Mouse (Mus musculus) heart, embryonic 13.5 days (tissue): ENCODE measurements around the gene Sept1. TPM values are rescaled to one million over a fixed set of nuclear protein-coding genes. Genes with fewer than 3 reads are reported as not detected.
"Not testable (repeated sequence)": the region's sequence is repeated elsewhere in the genome, so short reads cannot be mapped to it uniquely, and the experiment has no call there.

Experiments
- ATAC-seq: fragments of 200-750 bp; cut with Nextera tagmentation; 2 replicates; pipeline ENCODE4 v1.8.0; 2017; ENCODE audit warnings: moderate TSS enrichment; ENCODE audit not compliant: insufficient number of reproducible peaks, low FRiP score, low TSS enrichment; ENCODE audit errors: extremely low read depth
- H3K27ac ChIP-seq: fragments of 300-500 bp; sonication (generic); replicated peaks from 2 replicates; pipeline ENCODE4 v1.5.1; 2015; ENCODE audit warnings: moderate library complexity, mild to moderate bottlenecking, inconsistent platforms
- H3K27me3 ChIP-seq: fragments of 300-500 bp; sonication (generic); replicated peaks from 2 replicates; pipeline ENCODE4 v1.6.1; 2015; ENCODE audit warnings: mild to moderate bottlenecking, inconsistent platforms
- H3K36me3 ChIP-seq: fragments of 300-500 bp; sonication (generic); 2 replicates; pipeline ENCODE4 v1.6.1; 2015; ENCODE audit warnings: mild to moderate bottlenecking, inconsistent platforms
- H3K4me1 ChIP-seq: fragments of 300-500 bp; sonication (generic); 2 replicates; pipeline ENCODE4 v1.6.1; 2015; ENCODE audit warnings: inconsistent platforms
- H3K4me2 ChIP-seq: fragments of 300-500 bp; sonication (generic); 2 replicates; pipeline ENCODE4 v1.6.1; 2015; ENCODE audit warnings: inconsistent platforms, mild to moderate bottlenecking, moderate library complexity
- H3K4me3 ChIP-seq: fragments of 300-500 bp; sonication (generic); 2 replicates; pipeline ENCODE4 v1.5.1; 2015; ENCODE audit warnings: moderate library complexity, mild to moderate bottlenecking, inconsistent platforms
- H3K9ac ChIP-seq: fragments of 300-500 bp; sonication (generic); 2 replicates; pipeline ENCODE4 v1.6.1; 2015; ENCODE audit warnings: inconsistent platforms, mild to moderate bottlenecking, moderate library complexity
- H3K9me3 ChIP-seq: fragments of 300-500 bp; sonication (generic); 2 replicates; pipeline ENCODE4 v1.6.1; 2016; ENCODE audit warnings: inconsistent platforms
- WGBS: fragments of 180-500 bp; shearing (Covaris S2); methylation state at CpG from one replicate; pipeline ENCODE4 v1.1.7; 2015; ENCODE audit warnings: mixed read lengths; 5-methylcytosine and 5-hydroxymethylcytosine counted together
- polyA plus RNA-seq: library from polyadenylated mRNA; unstranded; fragments of >200 nt; fragmentation: Nextera tagmentation; extraction: Ambion mirVana; gene quantifications from 2 replicates; pipeline ENCODE4 v1.2.1, GENCODE M21; 2015

Sept1 gene
- polyA plus RNA-seq, 1 experiment from 2014 or later, result 23.1 TPM

- Histone ChIP-seq H3K4me2 (no peak overlapping the region), H3K4me1 (peaks cover 14% of the 10 kb centered on the region), H3K9ac (no peak overlapping the region), H3K27ac (no peak overlapping the region), H3K27me3 (no peaks in the 10 kb centered on the region), H3K36me3 (peaks cover 54% of the 10 kb centered on the region), H3K9me3 (no peaks in the 10 kb centered on the region), H3K4me3 (no peak overlapping the region)
- WGBS, result 84% methylated on average over 2 of the region's 2 CpGs
- ATAC-seq, result no peak
These were observed 19.5 kb upstream of the Sept1 start for GRCm38 (mm10) chr7:127252414-127252813.

- not testable (repeated sequence) for H3K9me3 ChIP-seq, H3K4me2 ChIP-seq, ATAC-seq, H3K27ac ChIP-seq, H3K27me3 ChIP-seq, H3K4me3 ChIP-seq, H3K9ac ChIP-seq
- peaks cover 60% of the 10 kb centered on the region for H3K36me3 ChIP-seq
- 90% methylated on average over 8 of the region's 8 CpGs for WGBS
- H3K4me1 ChIP-seq, result peaks cover 26% of the 10 kb centered on the region
These were observed 17.6 kb upstream of the Sept1 start for GRCm38 (mm10) chr7:127250511-127250910.

- peak overlapping the region; percentile 84 for H3K4me2 ChIP-seq
- 14% methylated on average over 28 of the region's 33 CpGs for WGBS
- peak overlapping the region; percentile 94 for H3K9ac ChIP-seq
- H3K27ac ChIP-seq, result peak overlapping the region; percentile 88
- no peaks in the 10 kb centered on the region; the same call in 1 of the 2 replicates for H3K9me3 ChIP-seq
- H3K36me3 ChIP-seq, result peaks cover 40% of the 10 kb centered on the region
- no peak for ATAC-seq
- no peaks in the 10 kb centered on the region for H3K27me3 ChIP-seq
- peak overlapping the region; percentile 89 for H3K4me3 ChIP-seq
- H3K4me1 ChIP-seq, result peaks cover 27% of the 10 kb centered on the region
These were observed 12.0 kb upstream of the Sept1 start for GRCm38 (mm10) chr7:127244658-127245510.

GRCm38 (mm10) chr7:127243870-127244657, 11.1 kb upstream of the Sept1 start, which contains the start of gene Zfp771:
TSS of gene Zfp771 (plus strand) at chr7:127244274.
- peak; percentile 92 for ATAC-seq
- 1% methylated on average over 56 of the region's 56 CpGs for WGBS
- no peaks in the 10 kb centered on the region; the same call in 1 of the 2 replicates for H3K9me3 ChIP-seq

GRCm38 (mm10) chr7:127243361-127243867, 10.5 kb upstream of the Sept1 start:
- no peaks in the 10 kb centered on the region for H3K27me3 ChIP-seq
- peak overlapping the region; percentile 88 for H3K27ac ChIP-seq
- H3K36me3 ChIP-seq, result peaks cover 39% of the 10 kb centered on the region
- H3K4me3 ChIP-seq, result peak overlapping the region; percentile 89
- 37% methylated on average over 2 of the region's 2 CpGs for WGBS
- peak overlapping the region; percentile 84 for H3K4me2 ChIP-seq
- H3K9ac ChIP-seq, result peak overlapping the region; percentile 94
- peaks cover 27% of the 10 kb centered on the region for H3K4me1 ChIP-seq
- H3K9me3 ChIP-seq, result no peaks in the 10 kb centered on the region; the same call in 1 of the 2 replicates
- ATAC-seq, result no peak

More at GRCm38 (mm10) chr7:127243870-127244657, 11.1 kb upstream of the Sept1 start, which contains the start of gene Zfp771:
- Histone ChIP-seq H3K27me3 (no peaks in the 10 kb centered on the region), H3K4me3 (peak within 1 kb of the TSS; percentile 89), H3K4me2 (peak within 1 kb of the TSS; percentile 84), H3K27ac (peak within 1 kb of the TSS; percentile 88), H3K9ac (peak within 1 kb of the TSS; percentile 94), H3K36me3 (peaks cover 37% of the 10 kb centered on the region), H3K4me1 (peaks cover 27% of the 10 kb centered on the region)

- no peak overlapping the region for H3K27ac ChIP-seq
- 96% methylated on average over 2 of the region's 2 CpGs for WGBS
- H3K27me3 ChIP-seq, result no peaks in the 10 kb centered on the region
- peak overlapping the region; percentile 87 for H3K4me2 ChIP-seq
- peaks cover 32% of the 10 kb centered on the region for H3K4me1 ChIP-seq
- H3K36me3 ChIP-seq, result peaks cover 65% of the 10 kb centered on the region
- ATAC-seq, result no peak
- H3K4me3 ChIP-seq, result peak overlapping the region; percentile 90; the same call in 1 of the 2 replicates
- H3K9me3 ChIP-seq, result no peaks in the 10 kb centered on the region
- H3K9ac ChIP-seq, result no peak overlapping the region
These were observed 1.8 kb upstream of the Sept1 start for GRCm38 (mm10) chr7:127234777-127235176.

GRCm38 (mm10) chr7:127233765-127234164, 835 bp upstream of the Sept1 start:
- no peaks in the 10 kb centered on the region for H3K27me3 ChIP-seq
- 2% methylated on average over 9 of the region's 9 CpGs for WGBS

GRCm38 (mm10) chr7:127233368-127233749, 429 bp upstream of the Sept1 start:
- H3K27me3 ChIP-seq, result no peaks in the 10 kb centered on the region
- H3K36me3 ChIP-seq, result peaks cover 61% of the 10 kb centered on the region
- no peaks in the 10 kb centered on the region for H3K9me3 ChIP-seq
- peaks cover 35% of the 10 kb centered on the region for H3K4me1 ChIP-seq
- 0 out of 2 replicates have a peak, but pooled peaks have one; percentile 2 for ATAC-seq
- under 1% methylated on average over 27 of the region's 27 CpGs for WGBS
- H3K27ac ChIP-seq, result peak overlapping the region; percentile 98
- H3K4me3 ChIP-seq, result peak overlapping the region; percentile 90
- peak overlapping the region; percentile 87 for H3K4me2 ChIP-seq
- H3K9ac ChIP-seq, result peak overlapping the region; percentile 97

More at GRCm38 (mm10) chr7:127233765-127234164, 835 bp upstream of the Sept1 start:
- Histone ChIP-seq H3K36me3 (peaks cover 65% of the 10 kb centered on the region), H3K4me1 (peaks cover 35% of the 10 kb centered on the region), H3K9me3 (no peaks in the 10 kb centered on the region), H3K27ac (peak overlapping the region; percentile 98), H3K4me2 (peak overlapping the region; percentile 87), H3K9ac (peak overlapping the region; percentile 97), H3K4me3 (peak overlapping the region; percentile 90)
- no peak for ATAC-seq

GRCm38 (mm10) chr7:127231826-127232621, 906 bp downstream of the Sept1 start:
- H3K4me3 ChIP-seq, result peak overlapping the region; percentile 90
- H3K4me2 ChIP-seq, result peak overlapping the region; percentile 87
- peak overlapping the region; percentile 98 for H3K27ac ChIP-seq
- peak overlapping the region; percentile 97 for H3K9ac ChIP-seq
- H3K4me1 ChIP-seq, result peaks cover 42% of the 10 kb centered on the region
- peaks cover 47% of the 10 kb centered on the region for H3K36me3 ChIP-seq
- no peak for ATAC-seq
- H3K27me3 ChIP-seq, result no peaks in the 10 kb centered on the region
- no peaks in the 10 kb centered on the region for H3K9me3 ChIP-seq
- WGBS, result 7% methylated on average over 20 of the region's 20 CpGs

- no peak for ATAC-seq
- H3K36me3 ChIP-seq, result peaks cover 41% of the 10 kb centered on the region
- no peaks in the 10 kb centered on the region for H3K9me3 ChIP-seq
- H3K4me2 ChIP-seq, result peak overlapping the region; percentile 87
- WGBS, result 68% methylated on average over 3 of the region's 3 CpGs
- no peaks in the 10 kb centered on the region for H3K27me3 ChIP-seq
- H3K27ac ChIP-seq, result peak overlapping the region; percentile 98
- peak overlapping the region; percentile 90 for H3K4me3 ChIP-seq
- peaks cover 45% of the 10 kb centered on the region for H3K4me1 ChIP-seq
- H3K9ac ChIP-seq, result peak overlapping the region; percentile 97
These were observed 1.6 kb downstream of the Sept1 start for GRCm38 (mm10) chr7:127231376-127231775.
